Mouse (Mus musculus) MEL (cell line): ENCODE results near the gene Unc93b1. TPM values are rescaled to one million over a fixed set of nuclear protein-coding genes. Genes with fewer than 3 reads are reported as not detected.

ENCODE experiments used
- DNase-seq: peaks from one replicate; pipeline ENCODE4 v3.0.0; 2011; ENCODE audit warnings: low read depth, low spot score
- H3K27ac ChIP-seq: 2 replicates; pipeline ENCODE4 v1.5.1; 2012; ENCODE audit warnings: low read depth, mild to moderate bottlenecking, control low read depth, low read length, moderate library complexity; ENCODE audit not compliant: control insufficient read depth
- H3K27me3 ChIP-seq, 2 experiments: fragments of 150-350 bp in 1 of 2; sonication (generic) in 1 of 2; 2 replicates each; pipeline ENCODE4 v1.6.1; 2012; ENCODE audit warnings: low read length in 2 of 2, mild to moderate bottlenecking in 2 of 2, improper control_type of control experiment in 1 of 2, moderate library complexity in 1 of 2; ENCODE audit not compliant: insufficient read depth in 2 of 2, control insufficient read depth in 1 of 2
- H3K36me3 ChIP-seq, 2 experiments: 2 replicates each; pipeline ENCODE4 v1.6.1; 2012 to 2014; ENCODE audit warnings: low read length in 2 of 2, improper control_type of control experiment in 1 of 2, inconsistent platforms in 1 of 2, mild to moderate bottlenecking in 1 of 2; ENCODE audit not compliant: insufficient read depth in 2 of 2, control insufficient read depth in 1 of 2
- H3K4me1 ChIP-seq, 2 experiments: fragments of 150-350 bp in 1 of 2; sonication (generic) in 1 of 2; 2 replicates each; pipeline ENCODE4 v1.6.1; 2012; ENCODE audit warnings: low read length in 2 of 2, improper control_type of control experiment in 1 of 2, mild to moderate bottlenecking in 1 of 2; ENCODE audit not compliant: insufficient read depth in 2 of 2, control insufficient read depth in 1 of 2
- H3K4me3 ChIP-seq, 2 experiments: fragments of 150-350 bp in 1 of 2; sonication (generic) in 1 of 2; 2 replicates each; pipeline ENCODE4 v1.5.1; 2012; ENCODE audit warnings: low read depth in 2 of 2, low read length in 2 of 2, mild to moderate bottlenecking in 2 of 2, moderate library complexity in 2 of 2, control low read depth in 1 of 2, improper control_type of control experiment in 1 of 2; ENCODE audit not compliant: control insufficient read depth in 1 of 2, insufficient read depth in 1 of 2
- H3K79me2 ChIP-seq: 2 replicates; pipeline ENCODE4 v1.6.1; 2012; ENCODE audit warnings: mild to moderate bottlenecking, low read length, moderate library complexity; ENCODE audit not compliant: control insufficient read depth, poor library complexity, insufficient read depth
- H3K9ac ChIP-seq: 2 replicates; pipeline ENCODE4 v1.6.1; 2012; ENCODE audit warnings: low read depth, mild to moderate bottlenecking, control low read depth, low read length, moderate library complexity; ENCODE audit not compliant: control insufficient read depth, poor library complexity, severe bottlenecking
- H3K9me3 ChIP-seq: fragments of 150-350 bp; sonication (generic); replicated peaks from 2 replicates; pipeline ENCODE4 v1.6.1; 2012; ENCODE audit warnings: mild to moderate bottlenecking, low read length, improper control_type of control experiment, moderate library complexity; ENCODE audit not compliant: insufficient read depth
- BHLHE40 ChIP-seq: IDR thresholded peaks from 2 replicates; pipeline ENCODE4 v1.6.1; 2012; ENCODE audit warnings: low read depth, mild to moderate bottlenecking, inconsistent platforms, low read length, improper control_type of control experiment, borderline replicate concordance
- CHD2 ChIP-seq: IDR thresholded peaks from 2 replicates; pipeline ENCODE4 v1.6.1; 2011; ENCODE audit warnings: low read length, improper control_type of control experiment
- CTCF ChIP-seq, 3 experiments: IDR thresholded peaks in 2 of 3; conservative IDR thresholded peaks in 1 of 3; 2 replicates each; pipeline ENCODE4 v1.5.1; 2011 to 2012; ENCODE audit warnings: low read length in 3 of 3, low read depth in 2 of 3, mild to moderate bottlenecking in 2 of 3, improper control_type of control experiment in 1 of 3, inconsistent platforms in 1 of 3, mixed read lengths in 1 of 3, moderate library complexity in 1 of 3; ENCODE audit not compliant: control insufficient read depth in 1 of 3, insufficient read depth in 1 of 3, poor library complexity in 1 of 3, severe bottlenecking in 1 of 3
- EP300 ChIP-seq, 2 experiments: IDR thresholded peaks; 2 replicates each; pipeline ENCODE4 v1.6.1; 2011; ENCODE audit warnings: improper control_type of control experiment in 2 of 2, low read length in 2 of 2, low read depth in 1 of 2, mild to moderate bottlenecking in 1 of 2
- ETS1 ChIP-seq: IDR thresholded peaks from 2 replicates; pipeline ENCODE4 v1.6.1; 2012; ENCODE audit warnings: low read depth, mild to moderate bottlenecking, inconsistent platforms, low read length, improper control_type of control experiment, moderate library complexity
- HCFC1 ChIP-seq: IDR thresholded peaks from 2 replicates; pipeline ENCODE4 v1.6.1; 2012; ENCODE audit warnings: low read depth, mild to moderate bottlenecking, inconsistent platforms, low read length, improper control_type of control experiment, moderate library complexity
- JUND ChIP-seq: IDR thresholded peaks from 2 replicates; pipeline ENCODE4 v1.6.1; 2011; ENCODE audit warnings: low read depth, mild to moderate bottlenecking, improper control_type of control experiment, low read length
- MAFK ChIP-seq: IDR thresholded peaks from 2 replicates; pipeline ENCODE4 v1.6.1; 2011; ENCODE audit warnings: low read depth, mild to moderate bottlenecking, low read length, improper control_type of control experiment, borderline replicate concordance
- MAX ChIP-seq: IDR thresholded peaks from 2 replicates; pipeline ENCODE4 v1.6.1; 2011; ENCODE audit warnings: low read length, improper control_type of control experiment
- MAZ ChIP-seq: IDR thresholded peaks from 2 replicates; pipeline ENCODE4 v1.6.1; 2012; ENCODE audit warnings: low read depth, mild to moderate bottlenecking, inconsistent platforms, low read length, improper control_type of control experiment
- MEF2A ChIP-seq: IDR thresholded peaks from 2 replicates; pipeline ENCODE4 v1.6.1; 2014; ENCODE audit warnings: low read depth, mild to moderate bottlenecking, inconsistent platforms, low read length, improper control_type of control experiment; ENCODE audit not compliant: poor library complexity, insufficient replicate concordance, severe bottlenecking; ENCODE audit errors: extremely low read depth
- MXI1 ChIP-seq: IDR thresholded peaks from 2 replicates; pipeline ENCODE4 v1.6.1; 2011; ENCODE audit warnings: mild to moderate bottlenecking, low read depth, low read length, improper control_type of control experiment
- MYC ChIP-seq: IDR thresholded peaks from 2 replicates; pipeline ENCODE4 v1.6.1; 2011; ENCODE audit warnings: low read depth, mild to moderate bottlenecking, low read length, improper control_type of control experiment, moderate library complexity
- NRF1 ChIP-seq: IDR thresholded peaks from 2 replicates; pipeline ENCODE4 v1.6.1; 2014; ENCODE audit warnings: low read depth, mild to moderate bottlenecking, inconsistent platforms, low read length, improper control_type of control experiment, moderate library complexity; ENCODE audit not compliant: poor library complexity, insufficient read depth, severe bottlenecking
- POLR2A ChIP-seq, 2 experiments: IDR thresholded peaks; 2 replicates each; pipeline ENCODE4 v1.6.1; 2011 to 2012; ENCODE audit warnings: low read length in 2 of 2, mild to moderate bottlenecking in 2 of 2, control low read depth in 1 of 2, improper control_type of control experiment in 1 of 2, low read depth in 1 of 2, moderate library complexity in 1 of 2; ENCODE audit not compliant: control insufficient read depth in 1 of 2, insufficient read depth in 1 of 2, poor library complexity in 1 of 2
- SIN3A ChIP-seq: IDR thresholded peaks from 2 replicates; pipeline ENCODE4 v1.6.1; 2012; ENCODE audit warnings: low read length, improper control_type of control experiment, inconsistent platforms
- TAL1 ChIP-seq: IDR thresholded peaks from 2 replicates; pipeline ENCODE4 v1.6.1; 2012; ENCODE audit warnings: mild to moderate bottlenecking, inconsistent platforms, low read length, moderate library complexity, mixed read lengths
- USF1 ChIP-seq: IDR thresholded peaks from 2 replicates; pipeline ENCODE4 v1.6.1; 2014; ENCODE audit warnings: low read depth, mild to moderate bottlenecking, inconsistent platforms, low read length, improper control_type of control experiment, moderate library complexity
- USF2 ChIP-seq, 2 experiments: IDR thresholded peaks; 2 replicates each; pipeline ENCODE4 v1.6.1; 2011 to 2012; ENCODE audit warnings: improper control_type of control experiment in 2 of 2, low read length in 2 of 2, borderline replicate concordance in 1 of 2, inconsistent platforms in 1 of 2, low read depth in 1 of 2, mild to moderate bottlenecking in 1 of 2; ENCODE audit not compliant: insufficient read depth in 1 of 2
- ZNF384 ChIP-seq: IDR thresholded peaks from 2 replicates; pipeline ENCODE4 v1.6.1; 2012; ENCODE audit warnings: low read depth, mild to moderate bottlenecking, inconsistent platforms, low read length, improper control_type of control experiment
- polyA plus RNA-seq, 2 experiments: library from polyadenylated mRNA; stranded (reverse) in 1 of 2; unstranded in 1 of 2; fragments of >175 nt in 1 of 2; fragments of >200 nt in 1 of 2; gene quantifications; 2 replicates each; pipeline versions ENCODE4 v1.2.1 to v1.2.4; 2012; ENCODE audit warnings: low replicate concordance in 2 of 2, low read depth in 1 of 2; ENCODE audit not compliant: insufficient read length in 2 of 2, insufficient read depth in 1 of 2, missing spikeins in 1 of 2
- total RNA-seq: library from RNA; depleted of rRNA; stranded (reverse); fragments of 300-350 nt; gene quantifications from 2 replicates; pipeline ENCODE4 v1.2.3, GENCODE M21; 2012

Gene Unc93b1
- total and polyA plus RNA-seq, 3 experiments = 4.7 to 8.2 TPM; not detected in 1

DNA sequence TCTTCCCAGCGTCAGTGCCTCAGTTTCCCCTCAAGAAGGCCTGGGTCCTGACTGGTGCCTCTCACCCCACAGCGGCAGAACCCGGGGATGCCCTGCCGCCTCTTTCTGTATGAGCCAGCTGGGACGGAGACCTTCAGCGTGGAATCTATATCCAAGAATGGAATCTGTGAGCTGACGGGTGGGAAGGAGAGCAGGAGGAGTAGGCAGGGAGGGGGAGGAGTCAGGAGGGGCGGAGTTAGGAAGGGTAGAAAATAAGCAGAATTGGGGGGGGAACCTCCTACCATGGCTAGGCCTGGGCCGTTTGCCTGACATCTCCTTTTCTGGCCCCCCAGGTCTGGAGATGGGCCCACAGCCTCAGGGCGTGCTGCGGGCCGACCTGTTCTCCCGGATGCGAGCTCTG lies 53.1 kb downstream of the Unc93b1 start:
- TF ChIP-seq POLR2A (IDR thresholded peaks at IDR 0.05; ENCODE audit: control insufficient read depth in 1 of 2, insufficient read depth in 1 of 2, low read depth in 1 of 2, low read length in 2 of 2, poor library complexity in 1 of 2) (no peak), EP300 (IDR thresholded peaks at IDR 0.05; ENCODE audit: low read depth in 1 of 2, low read length in 2 of 2) (no peak), HCFC1 (no peak), ZNF384 (no peak), JUND (no peak), SIN3A (no peak), MEF2A (no peak), MXI1 (no peak), CHD2 (no peak), MAX (no peak)
- no peak for DNase-seq
- Histone ChIP-seq H3K4me1 (peaks cover 0 to 8% of the 10 kb centered on the region in 2 experiments; a peak in 2 of 4 replicates), H3K9me3 (no peaks in the 10 kb centered on the region), H3K27me3 (peaks cover 0 to 2% of the 10 kb centered on the region in 2 experiments; a peak in 1 of 4 replicates), H3K27ac (no peak overlapping the region), H3K36me3 (no peaks in the 10 kb centered on the region; a peak in 1 of 4 replicates), H3K79me2 (no peaks in the 10 kb centered on the region), H3K9ac (no peak overlapping the region), H3K4me3 (no peak overlapping the region)

DNA sequence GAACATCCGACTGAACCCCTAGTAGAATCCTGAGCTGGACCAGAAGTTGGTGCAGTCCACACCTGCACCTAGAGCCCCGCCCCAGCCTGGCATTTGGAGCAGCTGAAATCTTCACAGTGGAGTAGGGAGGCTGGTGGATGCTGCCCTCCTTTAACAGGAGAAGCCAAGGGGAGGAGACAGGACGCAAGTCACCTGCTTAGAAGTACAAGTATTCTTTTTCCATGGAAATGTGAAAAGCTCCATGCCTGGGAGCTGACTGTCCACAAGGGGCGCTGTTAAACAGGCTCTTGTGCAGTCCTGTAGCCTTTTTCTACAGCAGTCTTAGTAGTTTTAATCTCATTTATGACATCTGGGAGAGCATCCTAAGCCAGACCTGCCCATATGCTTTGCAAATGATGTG lies 53.8 kb downstream of the Unc93b1 start:
- Histone ChIP-seq H3K27me3 (peaks cover 2 to 4% of the 10 kb centered on the region in 2 experiments; a peak in 3 of 4 replicates), H3K4me3 (no peak overlapping the region), H3K79me2 (no peaks in the 10 kb centered on the region), H3K4me1 (peaks cover 0 to 8% of the 10 kb centered on the region in 2 experiments; a peak in 2 of 4 replicates), H3K9me3 (no peaks in the 10 kb centered on the region), H3K36me3 (no peaks in the 10 kb centered on the region; a peak in 1 of 4 replicates), H3K9ac (no peak overlapping the region), H3K27ac (no peak overlapping the region)
- peak; percentile 32 for DNase-seq
- TF ChIP-seq CTCF (IDR thresholded peaks at IDR 0.05 in 2 of 3, conservative IDR thresholded peaks at IDR 0.05 in 1 of 3; ENCODE audit: control insufficient read depth in 1 of 3, insufficient read depth in 1 of 3, low read depth in 2 of 3, low read length in 3 of 3, poor library complexity in 1 of 3, severe bottlenecking in 1 of 3) (peak; percentile 27 to 45 (median 38)), USF1 (no peak), MXI1 (no peak)

DNA sequence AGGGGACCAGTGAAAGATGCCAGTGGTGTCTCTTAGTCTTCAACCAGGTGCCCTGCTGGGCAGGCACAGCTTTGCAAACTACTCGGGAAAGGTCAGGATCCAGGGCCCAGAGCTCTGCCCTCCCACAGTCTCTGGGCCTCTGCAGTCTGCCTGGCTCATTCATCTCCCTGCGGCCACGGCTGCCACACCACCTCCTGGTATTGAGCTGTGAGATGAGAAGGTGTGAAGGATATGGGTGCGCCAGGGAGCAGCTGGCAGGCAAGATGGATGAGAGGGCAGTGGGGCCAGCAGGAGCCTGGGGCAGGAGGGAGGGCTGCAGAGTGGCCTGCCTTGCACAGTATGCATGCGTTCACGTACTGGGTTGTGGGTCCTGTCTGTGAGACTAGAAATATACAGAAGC lies 55.8 kb downstream of the Unc93b1 start:
- Histone ChIP-seq H3K9ac (no peak overlapping the region), H3K27me3 (peaks cover 3 to 8% of the 10 kb centered on the region in 2 experiments), H3K9me3 (no peaks in the 10 kb centered on the region), H3K4me3 (no peak overlapping the region), H3K27ac (no peak overlapping the region), H3K79me2 (no peaks in the 10 kb centered on the region), H3K36me3 (no peaks in the 10 kb centered on the region; a peak in 1 of 4 replicates), H3K4me1 (peaks cover 0 to 8% of the 10 kb centered on the region in 2 experiments; a peak in 2 of 4 replicates)
- no peak for TF ChIP-seq NRF1
- no peak for TF ChIP-seq ETS1
- TF ChIP-seq MEF2A = no peak
- no peak for TF ChIP-seq BHLHE40
- TF ChIP-seq MYC = no peak
- TF ChIP-seq TAL1 = no peak
- TF ChIP-seq MAFK = no peak
- TF ChIP-seq MAZ = no peak
- TF ChIP-seq POLR2A (IDR thresholded peaks at IDR 0.05; ENCODE audit: control insufficient read depth in 1 of 2, insufficient read depth in 1 of 2, low read depth in 1 of 2, low read length in 2 of 2, poor library complexity in 1 of 2) = no peak
- no peak for TF ChIP-seq USF2 (IDR thresholded peaks at IDR 0.05; ENCODE audit: borderline replicate concordance in 1 of 2, insufficient read depth in 1 of 2, low read depth in 1 of 2, low read length in 2 of 2)
- no peak for TF ChIP-seq HCFC1
- no peak for TF ChIP-seq SIN3A
- TF ChIP-seq MAX = no peak
- no peak for DNase-seq
